Mouse (Mus musculus) testis, postnatal 10 days (tissue): ENCODE measurements around the gene Gm4836.
"Not testable (repeated sequence)": the region's sequence is repeated elsewhere in the genome, so short reads cannot be mapped to it uniquely, and the experiment has no call there.

Experiments used
- DNase-seq: peaks from one replicate; pipeline ENCODE4 v3.0.0; 2021; ENCODE audit warnings: low spot score

Gm4836 gene

DNA sequence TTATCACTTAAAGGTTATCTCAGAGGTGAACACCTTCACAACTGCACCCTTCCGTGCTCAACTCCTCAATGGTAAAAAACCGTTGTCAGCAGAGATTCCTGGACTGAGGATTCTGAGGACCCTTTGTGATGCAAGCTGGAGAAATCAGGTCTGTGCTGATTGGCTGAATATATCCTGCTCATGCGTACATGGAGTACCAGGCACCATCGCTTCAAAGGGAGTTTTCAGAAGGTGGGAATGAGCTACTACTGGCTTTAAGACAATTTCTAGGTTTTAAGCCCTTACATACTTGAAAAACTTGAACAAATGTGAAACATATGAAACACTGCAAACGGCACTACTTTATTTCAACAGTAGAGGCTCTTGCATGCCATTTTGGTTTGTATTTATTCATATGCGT lies at the start of gene Gm4836:
Gene Gm4836, minus strand, starts transcription at position 101 of the 400 bp plus-strand sequence.
- DNase-seq, result not testable (repeated sequence)
